Mouse (Mus musculus) cerebellum, postnatal 25 days (tissue): ENCODE data around the gene Sppl2c.

Experiments
- DNase-seq, 2 experiments: peaks; one replicate each; pipeline ENCODE4 v3.0.0; 2021; ENCODE audit warnings: mixed read lengths in 2 of 2

Gene Sppl2c

DNA sequence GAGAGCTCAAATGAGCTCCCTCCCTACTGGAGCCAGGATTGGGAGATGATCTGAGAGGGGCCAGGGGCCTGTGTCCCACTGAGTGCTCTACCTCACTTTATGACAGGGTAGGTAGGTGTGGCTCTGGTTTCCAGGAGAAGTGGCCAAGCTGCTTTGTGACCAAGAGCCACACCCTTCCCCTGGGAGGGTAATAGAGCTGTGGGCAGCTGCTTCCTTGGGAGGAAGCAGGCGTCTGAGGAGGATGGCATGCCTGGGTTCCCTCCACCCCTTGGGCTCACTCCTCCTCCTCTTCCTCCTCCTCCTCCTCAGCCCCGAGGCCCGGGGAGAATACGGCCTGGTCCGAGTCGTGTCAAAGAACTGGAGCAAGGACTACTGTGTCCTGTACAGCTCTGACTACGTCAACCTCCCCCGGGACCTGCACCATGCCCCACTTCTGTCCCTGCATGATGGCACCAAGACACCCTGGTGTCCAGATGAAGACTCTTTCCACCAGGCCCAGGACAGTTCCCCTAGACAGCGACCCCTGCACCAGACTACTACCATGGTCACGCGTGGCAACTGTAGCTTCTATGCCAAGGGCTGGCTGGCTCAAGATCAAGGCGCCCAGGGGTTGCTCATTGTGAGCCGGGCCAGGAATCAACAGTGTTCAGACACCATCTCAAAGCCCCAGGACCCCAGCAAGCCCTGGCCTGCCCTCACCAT, at the start of gene Sppl2c:
Gene Sppl2c, plus strand, starts transcription at position 193 of the 702 bp plus-strand sequence.
- DNase-seq, result peak in 1 of 2 experiments; percentile 28

DNA sequence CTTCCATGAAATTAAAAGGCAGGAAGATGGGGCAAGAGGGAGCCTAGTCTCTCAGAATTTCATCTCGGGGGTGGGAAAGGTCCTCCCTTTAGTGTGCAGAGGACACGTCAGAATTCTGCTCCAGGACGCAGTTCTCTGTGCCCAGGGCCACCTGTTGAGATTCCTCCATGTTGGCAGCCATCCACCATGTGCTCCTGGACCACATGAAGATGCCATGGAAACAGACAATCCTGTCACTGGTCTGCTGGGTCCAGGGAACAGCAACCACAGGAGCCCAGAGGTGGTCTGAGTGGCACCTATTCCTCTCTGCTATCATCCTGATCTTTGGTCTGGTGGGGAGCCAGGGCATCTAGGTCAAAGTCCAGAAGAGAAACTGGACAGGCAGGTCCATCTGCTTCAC, 47.2 kb upstream of the Sppl2c start:
- peak; percentile 70 to 76 for DNase-seq

GRCm38 (mm10) chr11:104144930-104145329, 41.2 kb upstream of the Sppl2c start:
- no peak for DNase-seq

GRCm38 (mm10) chr11:104148787-104149186, 37.3 kb upstream of the Sppl2c start:
- peak; percentile 77 to 78 for DNase-seq

DNA sequence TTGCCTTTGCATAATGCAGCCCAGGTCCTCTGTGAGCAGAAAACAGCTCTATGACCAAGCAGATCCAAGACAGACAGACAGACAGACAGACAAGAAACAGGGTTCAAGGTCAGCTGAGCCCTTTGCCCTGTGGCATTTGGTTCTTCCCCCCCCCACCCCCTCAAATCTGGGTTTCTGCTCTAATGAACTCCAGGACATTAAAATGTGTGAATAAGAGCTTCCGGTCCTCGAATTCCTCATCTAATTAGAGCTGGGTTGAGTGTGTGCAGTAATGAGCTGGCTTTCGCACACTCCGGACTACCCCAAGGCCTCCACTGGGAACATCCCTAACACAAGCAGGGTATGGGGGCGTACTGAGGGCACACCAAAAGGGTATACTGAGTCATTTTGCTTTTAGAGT, 35.2 kb upstream of the Sppl2c start:
- no peak for DNase-seq

DNA sequence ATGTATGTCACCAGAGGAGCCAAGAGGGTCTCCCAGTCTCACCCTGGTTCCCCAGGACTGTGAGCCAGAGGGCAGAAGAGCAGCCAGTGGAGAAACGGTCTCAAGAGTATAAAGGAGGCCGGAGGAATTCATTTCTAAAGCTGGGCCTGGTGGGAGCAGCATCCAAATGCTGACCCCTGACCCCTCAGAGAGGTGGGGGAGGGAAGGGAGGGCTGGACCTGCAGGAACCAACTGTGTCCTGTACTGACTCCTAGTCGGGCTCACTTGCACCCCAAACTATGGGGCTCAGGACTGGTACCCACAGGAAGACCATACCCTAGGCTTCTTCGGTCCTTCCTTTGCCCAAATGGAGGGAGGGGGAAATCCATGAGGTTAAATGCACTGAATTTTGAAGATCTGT, 31.8 kb upstream of the Sppl2c start:
- DNase-seq, result peak in 1 of 2 experiments; percentile 43

DNA sequence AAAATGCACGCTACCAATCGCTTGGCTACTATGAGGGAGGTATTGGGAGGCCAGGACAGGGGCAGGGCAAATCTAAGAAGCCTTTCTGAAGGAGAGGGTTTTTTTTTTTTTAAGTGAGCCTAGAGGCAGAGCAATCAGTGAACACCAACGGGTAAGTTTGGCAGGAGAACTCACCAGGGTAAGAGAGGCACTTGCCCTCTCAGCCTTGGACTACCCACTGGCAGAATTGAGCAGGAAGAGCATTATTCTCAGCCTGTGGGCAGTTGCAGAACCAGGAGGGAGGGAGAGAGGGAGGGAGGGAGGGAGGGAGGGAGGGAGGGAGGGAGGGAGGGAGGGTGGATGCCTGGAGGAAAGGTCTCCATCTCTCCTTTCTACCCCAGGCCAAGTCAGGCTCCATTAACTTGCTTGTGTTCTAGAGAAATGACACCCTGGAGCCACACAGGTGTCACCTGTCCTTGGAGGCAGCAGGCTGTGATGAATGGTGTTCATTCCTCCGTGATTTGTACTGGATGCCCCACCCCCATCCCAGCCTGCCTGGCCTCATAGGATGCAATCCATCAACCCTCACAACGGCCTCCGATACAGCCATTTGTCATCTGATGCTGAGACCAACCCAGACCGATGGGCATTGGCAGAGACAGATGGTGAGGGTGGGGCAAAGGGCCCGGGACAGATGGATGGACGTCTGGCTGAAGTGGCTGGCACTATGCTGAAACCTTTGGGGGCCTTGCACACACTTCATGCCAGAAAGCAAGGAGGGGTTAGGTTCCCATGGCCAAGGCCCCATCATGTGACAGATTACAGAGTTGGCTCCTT, 31.1 kb upstream of the Sppl2c start:
- DNase-seq, result peak; percentile 95 to 96

GRCm38 (mm10) chr11:104155899-104156298, 30.2 kb upstream of the Sppl2c start:
- DNase-seq, result no peak

- DNase-seq, result no peak
Measured at GRCm38 (mm10) chr11:104156391-104156790, 29.7 kb upstream of the Sppl2c start.

DNA sequence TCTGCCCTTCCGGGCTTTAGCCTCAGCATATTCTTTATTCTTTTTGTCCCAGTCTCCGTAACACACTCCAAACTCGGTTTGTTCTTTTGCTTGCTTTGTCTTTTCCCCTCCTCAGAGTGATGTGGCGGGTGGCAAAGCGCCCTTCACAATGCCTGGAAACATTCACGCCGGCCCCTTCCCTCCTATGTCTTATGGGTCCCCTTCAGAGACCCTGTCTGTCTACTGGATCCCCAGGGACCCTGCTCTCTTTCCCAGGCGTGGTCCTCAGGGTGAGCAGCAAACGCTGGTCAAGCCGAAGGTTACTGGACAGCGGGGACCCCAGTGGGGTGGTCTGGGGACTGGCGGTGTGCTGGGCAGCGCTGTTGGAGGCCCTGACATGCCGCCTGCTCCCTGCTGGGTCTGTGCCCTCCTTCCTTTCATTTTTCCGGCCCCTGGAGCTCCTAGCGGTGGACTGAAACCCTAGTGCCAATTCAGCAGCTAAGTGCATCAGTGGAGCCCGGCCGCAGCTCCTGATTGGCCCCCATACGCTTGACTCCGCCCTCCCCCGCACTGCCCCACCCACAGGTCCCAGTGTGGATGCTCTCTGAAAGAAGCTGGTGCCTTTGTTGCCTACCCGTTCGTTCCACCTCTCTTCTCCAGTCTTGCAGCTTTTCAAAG, 28.4 kb upstream of the Sppl2c start:
- peak; percentile 91 to 94 for DNase-seq

GRCm38 (mm10) chr11:104158260-104158907, 27.7 kb upstream of the Sppl2c start:
- DNase-seq, result no peak

DNA sequence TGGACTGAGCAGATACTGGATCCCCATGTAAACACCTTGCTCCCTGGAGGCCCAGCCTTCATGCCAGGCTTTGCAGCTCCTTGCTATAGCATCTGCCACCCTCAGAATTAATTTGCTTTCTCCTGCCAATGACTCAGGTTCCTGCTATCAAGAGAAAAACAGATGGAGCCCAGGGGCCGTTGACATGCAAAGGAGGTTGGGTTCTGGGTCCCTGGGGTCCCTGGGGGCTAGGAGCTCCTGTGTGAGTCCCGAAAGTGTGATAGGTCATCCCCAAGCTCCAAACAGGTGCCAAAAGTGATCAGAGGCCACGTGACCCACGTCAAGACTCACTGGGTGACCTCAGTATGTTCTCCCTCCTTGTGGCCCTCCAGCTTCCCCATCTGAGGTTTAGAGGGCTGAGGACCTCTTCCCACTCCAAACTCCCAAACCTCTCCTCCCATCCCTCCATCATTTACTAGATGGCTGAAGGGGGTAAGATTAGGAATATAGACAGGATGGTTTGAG, 26.3 kb upstream of the Sppl2c start:
- no peak for DNase-seq

DNA sequence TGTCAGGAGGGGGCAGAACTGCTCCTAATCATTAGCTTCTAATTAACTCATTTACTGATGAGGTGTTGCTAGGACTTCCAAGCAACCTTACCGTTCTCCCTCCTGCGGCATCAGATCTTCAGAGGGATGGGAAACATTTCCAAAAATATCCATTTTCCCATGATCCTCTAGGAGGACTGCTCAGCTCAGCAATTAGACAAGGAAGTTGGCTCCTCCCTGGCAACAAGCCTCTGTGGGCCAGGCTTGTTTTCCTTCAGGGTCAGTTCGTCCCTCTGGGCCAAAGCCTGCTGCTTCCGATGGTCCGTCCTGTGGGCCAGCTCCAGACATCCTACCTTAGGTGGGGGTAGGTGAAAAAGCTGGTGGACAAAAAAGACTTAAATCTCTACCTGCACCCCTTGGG, 25.0 kb upstream of the Sppl2c start:
- no peak for DNase-seq

DNA sequence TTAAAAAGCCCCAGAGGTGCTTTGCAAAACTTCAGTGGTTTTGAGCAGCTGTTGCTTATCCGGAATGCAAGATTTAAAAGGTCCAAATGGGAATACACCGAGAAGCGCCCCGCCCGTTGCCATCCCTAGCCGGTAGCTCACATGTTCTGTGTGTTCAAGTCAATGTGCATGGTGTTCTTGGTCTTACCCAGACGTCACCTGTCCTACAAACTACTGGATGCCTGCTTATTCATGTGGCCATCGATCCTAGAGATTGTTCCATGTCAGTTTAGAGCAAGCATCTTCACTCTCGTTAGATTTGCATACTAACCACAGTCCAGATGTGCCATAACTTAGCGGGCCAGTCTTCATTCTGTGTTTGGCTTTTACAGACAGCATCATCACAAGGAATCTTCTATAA, 21.9 kb upstream of the Sppl2c start:
- no peak for DNase-seq

GRCm38 (mm10) chr11:104171281-104171781, 14.8 kb upstream of the Sppl2c start:
- peak; percentile 89 to 90 for DNase-seq

- peak in 1 of 2 experiments; percentile 34 for DNase-seq
Measured at GRCm38 (mm10) chr11:104178893-104179292, 7.2 kb upstream of the Sppl2c start.

- peak in 1 of 2 experiments; percentile 44 for DNase-seq
Measured at GRCm38 (mm10) chr11:104179804-104180203, 6.3 kb upstream of the Sppl2c start.

GRCm38 (mm10) chr11:104182141-104182540, 4.0 kb upstream of the Sppl2c start:
- DNase-seq, result peak; percentile 43 to 64

GRCm38 (mm10) chr11:104186837-104187150, 667 bp downstream of the Sppl2c start:
- DNase-seq, result no peak

GRCm38 (mm10) chr11:104187766-104188165, 1.6 kb downstream of the Sppl2c start:
- peak; percentile 64 to 65 for DNase-seq

DNA sequence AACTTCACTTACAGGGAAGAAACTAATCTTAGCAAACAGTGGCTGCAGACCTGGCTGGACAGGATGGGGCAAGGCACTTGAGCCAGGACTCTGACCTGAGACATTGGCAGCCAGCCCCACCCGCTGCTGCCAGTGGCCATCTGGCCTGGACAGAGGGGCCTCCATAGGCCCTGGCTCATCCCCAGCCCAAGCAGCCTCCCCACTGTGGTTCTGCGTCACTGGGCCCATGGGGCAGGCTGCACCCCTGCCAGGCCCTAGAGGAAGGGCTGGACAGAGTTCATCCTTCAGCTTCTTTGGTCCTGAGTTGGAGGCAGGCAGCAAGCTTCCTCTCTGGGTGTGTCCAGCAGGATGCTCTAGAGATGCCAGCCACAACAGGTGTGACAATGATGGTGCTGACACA, 3.9 kb downstream of the Sppl2c start:
- DNase-seq, result peak; percentile 94 to 96

DNA sequence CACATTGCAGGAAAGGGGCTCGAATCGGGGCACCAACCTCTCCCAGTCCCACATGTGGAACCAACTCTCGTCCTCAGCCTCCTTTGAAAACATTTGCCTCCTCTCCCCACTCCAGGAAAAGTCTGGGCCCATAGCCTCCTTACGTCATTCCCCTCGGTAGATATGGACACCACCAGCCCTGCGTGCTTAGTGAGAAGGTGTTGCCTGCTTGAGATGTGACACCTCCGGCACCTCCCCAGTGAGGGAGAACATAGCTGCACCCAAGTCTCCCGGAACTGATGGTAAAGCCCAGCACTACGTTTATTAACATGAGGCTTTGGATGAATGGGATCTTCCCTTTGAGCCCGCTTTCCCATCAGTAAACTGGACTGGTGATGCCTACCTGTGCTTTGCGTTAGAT, 9.3 kb downstream of the Sppl2c start:
- no peak for DNase-seq

DNA sequence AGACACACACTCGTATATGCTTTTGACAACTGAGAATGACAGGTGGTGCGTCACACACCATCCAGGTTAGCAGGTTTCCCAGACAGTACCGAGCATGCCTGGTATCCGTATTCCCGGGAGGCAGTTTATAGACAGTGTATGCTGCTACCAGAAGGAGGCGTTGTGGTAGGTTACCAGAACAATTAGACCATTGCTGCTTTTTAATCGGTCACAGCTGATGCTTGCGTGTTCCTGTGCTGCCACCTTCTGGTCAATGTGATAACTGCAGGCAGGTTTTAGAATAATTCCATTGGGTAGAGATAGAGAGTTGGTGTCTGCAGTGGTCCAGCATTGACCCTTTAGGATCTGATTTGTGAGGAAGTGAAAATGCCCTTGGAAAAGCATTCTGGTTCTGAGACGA, 9.7 kb downstream of the Sppl2c start:
- DNase-seq, result peak; percentile 92 to 95
